Mouse (Mus musculus) frontal cortex, postnatal 14 days (tissue): ENCODE measurements around the gene Raver1.
A peak's percentile ranks its signal among the peaks of the same experiment; 100 is the strongest.
"Not testable (repeated sequence)": the region's sequence is repeated elsewhere in the genome, so short reads cannot be mapped to it uniquely, and the experiment has no call there.

ENCODE experiments used
- DNase-seq, 2 experiments: peaks; one replicate each; pipeline ENCODE4 v3.0.0; 2022; ENCODE audit warnings: low spot score in 2 of 2

The Raver1 gene

DNA sequence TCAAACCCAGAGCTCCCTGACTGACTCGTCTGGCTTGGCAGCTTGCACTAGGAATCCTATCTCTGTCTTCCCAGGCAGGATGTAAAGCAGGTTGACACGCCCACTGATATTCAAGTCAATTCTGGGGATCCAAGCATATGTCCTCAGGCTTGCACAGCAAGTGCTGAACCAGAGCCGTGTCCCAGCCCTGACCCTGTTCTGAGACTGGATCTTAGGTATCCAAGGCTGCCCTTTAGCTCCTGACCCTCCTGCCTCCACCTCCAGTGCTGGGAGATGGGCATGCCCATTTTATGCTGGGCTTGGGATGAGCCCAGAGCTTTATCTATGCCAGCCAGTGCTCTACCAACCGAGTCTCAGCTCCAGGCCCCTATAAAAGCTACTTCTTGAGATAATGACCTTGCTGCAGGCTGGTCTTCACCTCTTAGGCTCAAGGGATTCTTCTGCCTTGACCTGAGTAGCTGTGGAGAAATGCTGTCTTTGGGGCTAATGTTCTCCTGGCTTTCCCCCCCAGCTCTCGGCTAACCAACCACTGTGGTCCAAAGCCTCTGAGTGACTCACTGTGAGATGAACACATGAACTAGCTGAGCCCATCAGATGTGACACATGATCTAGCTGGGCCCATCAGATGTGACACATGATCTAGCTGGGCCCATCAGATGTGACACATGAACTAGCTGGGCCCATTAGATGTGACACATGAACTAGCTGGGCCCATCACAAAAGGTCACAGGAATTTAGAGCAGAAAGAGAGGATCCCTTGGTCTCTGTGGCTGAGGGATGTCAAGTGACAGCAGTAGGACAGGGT, 14.2 kb upstream of the Raver1 start:
- DNase-seq = no peak

DNA sequence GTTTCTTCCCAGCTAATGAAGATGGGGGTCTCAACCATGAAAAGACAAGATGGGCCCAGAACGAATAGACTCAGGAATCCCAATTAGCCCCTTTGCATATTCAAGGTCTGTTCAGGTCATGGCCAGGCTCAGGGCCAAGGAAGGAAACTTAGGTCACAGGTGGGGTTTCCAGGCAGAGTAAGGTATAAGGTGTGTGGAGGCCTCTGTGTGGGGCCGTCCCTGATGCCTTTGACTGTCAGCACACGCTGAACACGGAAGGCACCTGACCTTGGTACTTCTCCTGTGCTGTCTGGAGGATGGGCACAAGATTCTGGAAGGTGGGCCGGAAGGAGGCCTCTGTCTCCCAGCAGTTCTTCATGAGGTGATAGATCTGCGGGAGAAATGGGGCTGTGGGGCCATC, 13.0 kb upstream of the Raver1 start:
- DNase-seq = no peak

DNA sequence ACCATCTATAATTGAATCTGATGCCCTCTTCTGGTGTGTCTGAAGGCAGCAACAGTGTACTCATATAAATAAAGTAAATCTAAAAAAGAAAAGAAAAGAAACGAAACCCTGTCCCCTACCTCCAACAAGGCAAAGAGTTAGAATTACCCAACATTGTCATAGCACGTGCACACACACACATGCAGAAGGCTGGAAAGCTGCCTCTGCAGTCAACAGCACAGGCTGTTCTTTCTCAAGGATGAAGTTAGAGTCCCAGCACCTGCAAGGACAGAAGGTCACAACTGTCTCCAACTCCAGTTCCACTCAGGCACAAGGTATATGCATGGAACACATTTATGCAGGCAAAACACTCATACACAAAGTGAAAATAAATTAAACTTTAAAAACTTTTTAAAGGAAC, 10.3 kb upstream of the Raver1 start:
- no peak for DNase-seq

DNA sequence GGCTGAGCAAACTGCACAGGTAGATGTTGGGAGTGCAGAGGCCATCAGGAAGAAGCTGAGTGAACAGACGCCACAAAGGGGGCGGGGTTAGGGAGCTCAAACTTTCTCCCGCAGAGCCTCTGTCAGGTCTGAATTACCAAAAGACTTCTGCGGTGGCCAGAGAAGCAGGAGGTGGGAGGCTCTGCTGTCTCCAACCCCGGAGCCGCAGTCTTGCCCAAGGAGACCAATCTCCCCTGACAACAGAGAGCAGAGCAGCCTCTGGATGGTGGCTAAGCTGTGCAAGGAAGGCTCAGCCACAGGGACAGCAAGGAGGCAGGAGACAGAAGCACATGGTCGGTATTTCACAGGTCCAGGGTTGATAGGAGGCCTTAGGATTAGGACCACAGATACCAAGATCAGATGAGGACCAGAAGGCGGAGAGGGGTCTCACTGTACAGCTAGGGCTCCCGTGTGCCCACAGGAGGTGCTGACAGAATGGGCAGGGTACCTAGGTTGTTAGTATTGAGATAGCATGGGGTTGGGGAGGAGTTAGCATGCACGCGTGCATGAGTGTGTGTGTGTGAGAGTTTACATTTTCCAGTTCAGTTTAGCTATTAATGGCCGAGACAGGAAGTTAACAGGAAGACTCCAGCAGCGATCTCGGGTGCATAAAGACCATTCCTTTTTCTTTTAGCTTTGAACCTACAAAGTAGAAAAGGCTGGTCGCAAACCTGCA, 8.8 kb upstream of the Raver1 start:
- DNase-seq = no peak

DNA sequence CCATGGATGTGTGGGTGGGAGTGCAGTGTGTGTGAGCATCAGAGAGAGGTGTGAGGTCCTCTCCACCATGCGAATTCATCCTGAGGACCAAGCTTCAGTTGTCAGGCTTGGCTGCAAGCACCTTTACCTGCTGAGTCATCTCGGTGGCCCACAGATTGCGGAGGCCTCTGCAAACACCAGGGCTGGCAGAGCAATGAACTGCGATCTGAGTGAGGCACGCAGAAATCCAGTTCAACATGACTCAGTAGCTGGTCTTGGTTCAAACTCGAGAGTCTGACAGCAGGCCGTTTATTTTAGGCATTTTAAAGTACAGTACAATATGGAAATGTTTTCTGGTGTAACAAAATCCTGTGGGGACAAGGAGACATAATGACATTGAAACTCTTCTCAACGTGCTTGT, 6.0 kb upstream of the Raver1 start:
- peak; percentile 35 to 41 for DNase-seq

DNA sequence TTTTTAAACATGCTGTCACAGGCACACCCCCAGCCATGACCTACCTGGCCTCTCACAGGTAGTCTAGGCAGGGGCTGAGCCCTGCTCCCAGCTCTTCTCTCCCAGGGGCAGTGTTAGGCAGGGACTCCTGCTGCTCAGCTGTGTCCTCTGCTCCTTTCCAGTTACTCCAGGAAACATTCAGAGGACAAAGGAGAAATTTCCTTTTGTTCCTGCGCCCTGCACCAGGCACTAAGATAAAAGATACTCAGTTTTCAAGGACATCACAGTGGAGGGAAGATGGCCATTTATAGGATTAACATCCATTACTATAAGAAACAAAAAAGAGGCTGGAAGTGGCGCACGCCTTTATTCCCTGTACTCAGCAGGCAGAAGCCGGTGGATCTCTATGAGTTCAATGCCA, 4.2 kb upstream of the Raver1 start:
- DNase-seq = no peak

DNA sequence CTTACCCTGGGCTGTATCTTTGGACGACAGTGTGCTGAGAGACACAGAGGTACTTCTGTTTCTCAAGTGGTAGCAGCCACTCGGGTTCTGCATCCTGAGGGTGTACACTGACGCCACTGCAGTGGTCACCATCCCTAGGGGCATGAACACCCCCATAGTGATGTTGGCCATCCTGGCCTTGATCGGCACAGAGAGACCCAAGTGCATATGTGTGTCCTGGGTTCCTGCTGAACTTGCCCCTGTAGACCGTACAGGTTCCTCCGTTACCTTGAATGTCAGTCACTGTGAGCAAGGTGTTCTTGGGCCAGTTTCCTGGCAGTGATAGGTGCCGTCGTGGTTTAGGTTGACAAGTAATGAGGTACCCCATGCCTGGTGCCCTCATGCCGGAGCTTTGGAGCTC, 1.6 kb upstream of the Raver1 start:
- no peak for DNase-seq

DNA sequence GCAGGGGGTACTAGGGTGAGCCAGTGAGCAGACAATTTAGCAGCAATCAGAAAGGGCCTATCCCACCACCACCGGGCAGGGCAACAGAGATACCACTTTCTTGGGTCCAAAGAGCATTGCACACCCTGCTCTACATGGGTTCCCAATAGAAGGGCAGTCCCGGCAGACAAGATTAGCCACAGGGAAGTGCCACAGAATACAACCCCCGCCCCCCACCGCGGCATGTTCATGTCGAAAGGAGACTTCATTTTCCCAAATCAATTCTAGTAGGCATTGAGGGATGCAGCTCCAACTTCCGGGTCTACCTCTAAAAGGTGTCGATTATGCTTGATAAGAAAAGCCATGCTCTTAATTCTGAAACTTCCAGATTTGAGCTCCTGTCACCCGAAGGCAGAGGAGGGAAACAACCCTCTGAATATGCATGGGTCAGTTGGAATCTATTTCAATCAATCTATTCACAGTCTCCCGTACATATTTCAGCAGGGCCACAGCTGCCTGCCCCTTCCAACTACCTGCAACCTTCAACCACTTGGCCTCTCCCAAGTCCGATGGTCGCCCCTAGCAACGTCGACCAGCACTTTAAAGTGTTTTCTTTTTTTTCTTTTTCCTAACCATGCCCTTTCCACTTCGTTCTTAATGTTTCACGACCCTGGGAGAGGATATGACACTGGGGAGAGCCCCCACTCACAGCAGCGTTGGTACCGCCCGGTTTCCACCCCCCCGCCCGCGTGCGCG, 669 bp downstream of the Raver1 start:
- no peak for DNase-seq

DNA sequence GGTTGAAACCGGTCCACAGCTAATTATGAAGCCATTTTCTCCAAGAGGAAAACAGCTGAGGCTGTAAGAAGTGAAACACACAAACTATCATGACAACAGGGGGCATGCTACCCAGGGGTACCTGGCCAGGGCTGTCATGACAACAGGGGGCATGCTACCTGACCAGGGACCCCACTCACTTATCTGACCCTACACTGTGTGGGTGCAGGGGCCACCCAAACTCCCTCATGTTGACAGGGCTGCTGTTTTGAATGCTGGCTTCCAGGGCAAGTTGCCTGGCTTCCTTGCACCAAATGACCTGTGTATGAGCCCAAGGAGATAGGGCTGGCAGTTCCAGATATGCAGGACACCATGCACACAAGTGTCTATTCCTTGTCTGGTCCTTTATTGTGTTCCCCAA, 1.3 kb downstream of the Raver1 start:
- DNase-seq = no peak

DNA sequence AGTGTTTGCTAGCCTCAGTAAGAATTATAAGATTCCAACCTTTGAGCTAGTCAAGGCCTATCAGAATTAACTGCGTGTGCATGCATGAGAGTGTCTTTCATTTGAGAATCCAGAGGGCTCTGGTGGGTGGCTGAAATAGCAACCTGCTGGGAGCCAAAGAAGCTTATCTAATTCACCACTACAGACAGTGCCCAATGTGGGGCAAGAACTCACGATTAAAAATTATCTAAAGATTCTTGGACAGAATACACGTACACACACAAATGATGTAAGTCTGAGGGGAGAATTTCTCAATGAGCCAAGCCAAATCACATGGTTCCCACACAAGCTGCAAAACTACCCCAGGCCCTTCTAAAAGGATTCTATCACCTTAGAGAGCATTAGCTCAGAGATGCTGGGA, 8.5 kb downstream of the Raver1 start:
- no peak for DNase-seq

DNA sequence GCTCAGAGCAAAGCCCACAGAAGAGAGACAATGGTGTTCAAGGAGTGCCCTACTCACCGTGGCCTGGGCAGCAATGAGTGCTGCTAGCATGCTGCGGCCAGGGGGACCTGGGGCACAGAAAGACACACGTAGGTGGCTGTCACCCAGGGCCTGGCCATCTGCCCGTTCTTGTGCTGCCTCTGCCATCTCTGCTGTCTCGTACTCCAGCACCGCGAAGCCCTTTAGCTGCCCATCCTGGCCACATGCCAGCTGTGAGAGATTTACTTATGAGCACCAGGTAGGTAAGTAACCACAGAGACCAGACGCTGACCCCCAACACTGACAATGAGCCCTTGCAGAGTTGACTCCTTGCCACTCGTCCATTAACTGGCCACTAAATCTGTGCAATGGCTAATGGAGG, 10.7 kb downstream of the Raver1 start:
- DNase-seq = no peak

DNA sequence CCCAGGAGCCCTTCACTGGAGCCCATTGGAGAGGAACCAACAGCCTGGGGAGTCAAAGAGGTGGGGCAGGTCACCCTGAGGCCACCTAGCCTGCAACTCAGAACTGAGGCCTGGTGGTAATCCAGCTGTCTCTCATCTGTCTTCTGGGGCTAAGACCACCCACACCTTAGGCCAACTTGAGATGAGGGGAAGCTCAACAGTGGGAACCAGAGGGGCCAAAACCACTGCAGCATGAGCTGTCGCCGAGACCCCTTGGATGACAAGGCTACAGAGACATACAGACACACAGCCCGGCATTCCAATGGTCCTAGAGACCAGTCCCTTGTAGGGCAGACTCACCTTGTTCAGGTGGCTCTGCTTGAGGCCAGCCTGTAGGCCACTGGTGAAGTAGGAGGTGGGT, 16.2 kb downstream of the Raver1 start:
- no peak for DNase-seq

DNA sequence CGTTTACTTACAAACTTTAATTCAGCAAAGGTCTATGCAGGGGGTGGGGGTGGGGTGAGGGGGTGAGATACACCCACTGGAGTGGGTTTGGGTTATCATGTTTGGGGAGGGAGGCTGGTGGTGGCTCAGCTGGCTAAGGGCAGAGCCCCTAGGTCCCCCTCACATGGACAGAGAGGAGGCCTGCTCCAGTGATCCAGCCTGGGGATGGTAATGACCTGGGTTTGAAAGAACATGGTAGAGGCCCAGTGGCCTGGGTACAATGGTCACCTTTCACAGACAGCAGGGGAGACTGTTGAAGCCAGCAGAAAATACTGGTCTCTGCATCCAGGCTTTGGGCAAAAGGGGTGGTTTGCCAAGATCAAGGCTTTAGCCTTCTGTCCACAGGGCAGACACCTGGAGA, 17.6 kb downstream of the Raver1 start:
- no peak for DNase-seq

DNA sequence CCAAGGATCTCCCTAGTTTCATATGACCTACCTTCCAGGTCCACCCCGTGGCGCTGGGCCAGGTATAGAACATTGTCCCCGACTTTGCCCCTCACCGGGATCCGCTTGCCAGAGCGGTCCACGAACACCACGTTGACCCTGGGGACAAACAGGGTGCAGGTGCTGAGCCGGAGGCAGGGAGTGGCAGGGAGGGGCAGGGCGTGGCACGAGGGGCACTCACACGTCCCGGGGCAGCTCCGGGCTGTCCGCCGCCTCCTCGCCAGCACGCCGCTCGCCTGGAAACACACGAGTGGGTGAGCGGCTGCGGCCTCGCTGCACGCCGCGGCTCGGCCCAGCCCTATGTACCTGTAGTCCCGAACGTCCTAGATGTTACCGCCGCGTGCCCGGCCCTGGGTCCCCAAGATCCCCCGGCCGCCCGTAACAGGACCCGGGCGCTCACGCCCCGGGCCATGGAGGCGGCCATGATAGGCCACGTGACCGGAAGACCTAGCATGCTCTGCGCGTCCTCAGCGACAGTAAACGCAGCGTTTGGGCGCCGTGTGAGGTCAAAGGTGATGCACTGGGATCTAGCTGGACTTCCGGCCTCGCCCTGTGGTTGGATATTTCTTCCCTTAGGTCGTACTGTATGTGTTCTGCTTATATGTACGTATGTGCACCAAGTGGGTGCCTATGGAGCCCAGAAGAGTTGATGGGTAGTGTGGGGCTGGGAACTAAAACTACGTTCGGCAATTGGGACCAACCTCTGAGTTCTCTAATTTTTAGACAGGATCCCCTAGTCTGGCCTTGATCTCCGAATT, 18.6 kb downstream of the Raver1 start, which contains the start of the genes Gm49373 and Fdx1l:
Gm49373 (minus strand) TSS at position 53 of the 797 bp plus-strand sequence.
Fdx1l (minus strand) TSS at position 571 of the 797 bp plus-strand sequence.
- DNase-seq = peak; percentile 84 to 89

DNA sequence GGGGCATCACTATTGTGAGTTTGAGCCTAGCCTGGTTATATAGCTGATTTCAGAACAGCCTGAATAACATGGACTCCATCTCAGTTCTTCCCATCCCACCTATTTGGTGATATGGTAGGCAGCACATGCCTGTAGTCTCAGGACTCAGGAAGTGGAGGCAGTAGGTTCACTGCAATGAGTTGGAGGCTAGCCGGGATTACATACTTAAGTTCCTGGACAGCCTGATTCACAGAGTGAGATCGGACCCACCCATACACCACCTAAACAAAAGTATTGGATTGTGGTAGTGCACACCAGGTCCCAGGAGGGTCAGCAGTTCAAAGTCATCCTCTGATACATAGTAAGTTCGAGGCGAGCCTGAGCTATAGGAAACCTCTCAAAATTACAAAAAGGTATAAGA, 19.2 kb downstream of the Raver1 start:
- DNase-seq = no peak

DNA sequence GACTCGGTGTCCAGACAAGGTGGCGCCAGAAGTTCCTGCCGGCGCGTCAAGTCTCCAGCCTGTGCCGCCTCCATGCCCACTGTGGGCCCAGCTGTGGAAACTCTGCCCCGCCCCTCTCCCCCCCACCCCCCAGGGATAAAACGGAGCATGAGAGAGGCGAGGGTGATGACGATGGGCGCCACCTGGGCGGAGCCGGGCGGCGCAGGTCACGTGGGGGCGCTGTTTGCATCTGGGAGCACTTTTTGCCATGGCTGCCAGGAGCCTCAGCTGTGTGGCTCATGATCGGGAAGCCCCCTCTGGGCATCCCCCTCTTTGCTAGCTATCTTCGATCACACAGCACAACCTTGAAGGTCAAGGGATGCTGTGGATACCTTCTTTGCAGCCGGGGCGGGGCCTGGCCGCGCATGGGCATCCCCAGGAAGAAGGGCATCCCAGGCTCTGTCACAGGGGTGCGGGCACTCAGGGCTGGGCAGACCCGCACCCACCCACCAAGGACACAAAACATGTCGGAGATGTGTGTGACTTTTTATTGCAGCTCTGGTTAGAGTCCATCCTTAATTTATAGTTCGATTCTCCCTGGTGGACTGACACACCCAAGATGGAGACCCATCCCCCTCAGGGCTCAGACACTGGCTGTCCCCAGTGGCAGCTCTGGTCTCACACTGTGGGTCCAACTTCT, 24.7 kb downstream of the Raver1 start, which contains the start of gene Zglp1:
Zglp1 (minus strand) TSS at position 88 of the 679 bp plus-strand sequence.
- no peak for DNase-seq

DNA sequence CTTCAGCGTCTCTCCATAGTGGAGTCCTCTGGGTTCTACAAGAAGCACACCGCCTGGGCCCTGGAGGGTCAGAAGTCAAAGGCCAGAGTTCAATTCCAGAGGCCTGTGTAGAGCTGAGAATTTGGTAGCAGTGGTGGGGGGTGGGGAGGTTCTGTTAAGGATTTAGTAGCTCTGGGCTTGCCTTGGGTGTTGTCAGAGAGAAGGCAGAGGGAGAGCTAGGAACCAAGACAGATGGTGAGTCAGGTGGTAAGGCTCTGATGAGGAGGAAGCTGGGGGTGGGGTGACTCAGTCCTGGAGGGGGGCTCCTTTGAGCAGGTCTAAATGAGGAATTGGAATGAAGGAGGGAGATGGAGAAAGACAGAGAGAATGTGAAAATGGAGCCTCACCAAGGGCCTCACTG, 28.9 kb downstream of the Raver1 start:
- DNase-seq = peak; percentile 50 to 52

DNA sequence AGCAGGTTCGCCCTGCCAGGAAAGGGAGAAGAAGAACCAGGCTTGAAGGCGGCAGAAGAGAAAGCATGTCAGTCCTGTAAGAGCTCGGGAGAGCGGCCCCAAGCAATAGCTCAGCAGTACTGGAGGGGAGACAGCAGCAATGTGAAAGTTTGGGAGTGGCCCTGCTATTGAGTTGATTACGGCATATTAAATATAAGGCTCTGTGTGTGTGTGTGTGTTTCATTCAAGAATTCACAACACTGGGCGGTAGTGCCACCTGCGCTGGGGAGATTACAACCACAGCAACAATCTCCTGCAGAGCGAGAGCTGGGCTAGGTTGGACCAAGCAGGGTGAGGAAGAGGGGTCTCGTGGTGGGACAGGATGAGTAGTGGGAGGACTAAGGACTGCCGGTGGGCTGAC, 40.2 kb downstream of the Raver1 start:
- no peak for DNase-seq

DNA sequence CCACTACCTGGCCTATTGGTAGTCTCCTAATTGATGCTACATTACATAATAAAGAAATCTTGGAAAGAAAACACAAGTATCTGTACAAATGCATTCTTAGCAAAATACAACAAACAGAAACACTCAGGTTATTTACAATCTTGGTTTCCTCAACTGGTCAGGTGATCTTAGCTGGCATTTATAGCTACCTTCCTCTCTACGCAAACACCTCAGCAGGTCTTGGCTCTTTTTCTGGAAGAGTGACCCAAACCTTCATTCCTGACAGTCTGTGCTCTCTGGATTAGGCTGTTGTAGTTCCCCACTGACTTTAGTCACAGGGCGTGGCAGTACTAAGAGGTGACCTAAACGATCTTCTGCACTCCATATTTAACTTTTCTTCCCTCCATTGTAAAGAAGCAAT, 46.6 kb downstream of the Raver1 start:
- no peak for DNase-seq

DNA sequence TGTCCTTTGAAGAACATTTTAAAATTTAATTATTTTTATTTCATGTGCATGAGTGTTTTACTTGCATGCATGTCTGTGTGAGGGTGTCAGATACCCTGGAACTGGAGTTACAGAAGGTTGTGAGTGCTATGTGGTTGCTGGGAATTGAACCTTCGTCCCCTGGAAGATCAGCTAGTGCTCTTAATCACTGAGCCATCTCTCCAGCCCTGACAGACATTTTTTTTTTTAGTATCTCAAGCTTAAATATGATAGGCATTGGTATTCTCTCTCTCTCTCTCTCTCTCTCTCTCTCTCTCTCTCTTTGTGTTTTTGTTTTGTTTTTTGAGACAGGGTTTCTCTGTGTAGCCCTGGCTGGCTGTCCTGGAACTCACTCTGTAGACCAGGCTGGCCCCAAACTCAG, 47.0 kb downstream of the Raver1 start:
- DNase-seq = not testable (repeated sequence)

DNA sequence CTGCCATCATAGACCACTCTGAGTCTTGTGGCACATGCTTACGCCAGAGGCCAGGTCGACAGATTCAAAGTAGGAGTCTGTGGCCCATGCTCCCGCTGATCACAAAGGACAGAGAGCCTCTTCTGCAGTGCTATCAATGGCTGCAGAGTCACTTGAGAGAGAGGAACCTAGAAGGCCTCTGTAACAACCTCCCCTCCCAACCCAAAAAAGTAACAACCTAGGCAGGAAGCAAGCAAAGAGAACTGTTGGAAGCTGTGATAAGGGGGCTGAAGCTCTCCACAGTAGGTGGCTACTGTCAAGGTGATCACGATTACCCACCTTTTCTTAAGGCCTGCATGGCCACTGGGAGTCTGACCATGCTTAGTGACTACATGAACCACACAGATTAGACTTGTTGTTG, 48.2 kb downstream of the Raver1 start:
- DNase-seq = no peak
